Mouse (Mus musculus): ENCODE data around the gene Tmem221.

Tmem221 gene

DNA sequence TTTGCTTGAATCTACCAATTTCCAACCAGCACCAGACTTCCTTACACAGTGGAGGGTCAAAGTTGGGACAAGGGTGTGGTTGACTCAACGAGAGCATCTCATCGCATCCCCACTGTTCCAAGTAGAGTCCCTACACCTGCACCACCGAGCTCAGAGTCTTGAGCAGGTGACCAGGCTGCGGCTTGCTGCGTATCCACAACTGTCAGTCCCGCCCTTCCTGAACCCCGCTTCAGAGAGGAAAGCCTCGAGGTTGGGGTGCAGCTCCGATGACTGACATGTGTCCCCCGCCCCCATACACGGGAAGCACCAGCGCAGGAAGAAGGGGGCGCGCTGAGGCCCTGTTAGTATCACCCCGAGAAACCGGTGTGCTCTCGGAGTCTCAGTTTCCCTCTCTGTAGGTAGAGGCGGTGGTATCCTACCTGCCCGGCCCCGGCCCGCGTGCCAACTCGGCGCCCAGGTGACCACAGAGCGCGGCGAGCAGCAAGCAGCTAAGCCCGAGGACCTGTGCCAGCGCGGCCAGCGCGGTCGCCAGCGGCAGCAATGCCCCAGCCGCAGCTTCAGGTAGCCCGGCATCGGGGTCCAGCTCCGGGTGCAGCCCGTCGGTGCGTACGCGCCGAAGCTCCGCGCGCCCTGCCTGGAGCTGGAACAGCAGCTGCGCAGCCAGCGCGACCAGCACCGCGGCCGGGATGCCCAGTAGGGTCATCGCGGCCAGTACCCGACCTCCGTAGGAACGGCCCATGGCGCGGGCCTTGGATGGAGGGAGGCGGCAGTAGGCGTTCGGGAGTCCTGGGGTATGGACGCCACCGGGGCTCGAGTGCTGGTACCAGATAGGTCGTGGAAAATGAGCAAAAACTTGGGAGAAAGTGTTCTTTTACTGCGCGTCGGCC, at the start of gene Tmem221:
Gene Tmem221, minus strand, starts transcription at position 801 of the 887 bp plus-strand sequence.
- in situ Hi-C loops (cut with MboI; ENCODE audit: low pct_unique_long_range_greater_than_20kb in 1 of 2, low sequenced_read_pairs in 2 of 2, unreplicated experiment in 1 of 2) = no loop called here

DNA sequence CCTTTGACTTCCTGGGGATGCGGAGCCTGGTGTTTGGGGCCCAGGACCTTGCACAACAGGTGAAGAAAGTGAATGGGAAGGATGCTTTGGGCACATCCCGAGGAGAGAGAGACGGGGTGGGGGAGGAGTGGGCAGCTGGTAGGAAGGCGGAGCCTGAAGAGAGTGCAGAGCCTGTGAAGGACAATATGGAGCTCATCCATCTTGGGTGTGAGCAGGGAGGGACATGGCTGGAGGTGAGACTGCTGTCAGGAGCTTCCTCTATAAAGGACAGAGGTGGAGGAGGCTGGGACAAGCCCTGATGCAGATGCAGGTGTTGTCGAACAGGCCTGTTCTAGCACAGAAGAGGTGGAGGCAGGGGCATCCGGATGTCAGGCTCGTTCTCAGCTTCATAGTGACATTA, 45.4 kb upstream of the Tmem221 start:
- in situ Hi-C loops (cut with MboI; ENCODE audit: low pct_unique_long_range_greater_than_20kb in 1 of 2, low sequenced_read_pairs in 2 of 2, unreplicated experiment in 1 of 2) = loop anchor here in 1 of 2 experiments (5.0 kb wide), 1 partner anchor 42 kb away; no protein-coding TSS in a partner anchor

- in situ Hi-C loops (cut with MboI; ENCODE audit: low pct_unique_long_range_greater_than_20kb in 1 of 2, low sequenced_read_pairs in 2 of 2, unreplicated experiment in 1 of 2) = loop anchor here in 1 of 2 experiments (5.0 kb wide), 1 partner anchor 40 kb away; no protein-coding TSS in a partner anchor
Observed at GRCm38 (mm10) chr8:71602666-71603334, 44.1 kb upstream of the Tmem221 start.

DNA sequence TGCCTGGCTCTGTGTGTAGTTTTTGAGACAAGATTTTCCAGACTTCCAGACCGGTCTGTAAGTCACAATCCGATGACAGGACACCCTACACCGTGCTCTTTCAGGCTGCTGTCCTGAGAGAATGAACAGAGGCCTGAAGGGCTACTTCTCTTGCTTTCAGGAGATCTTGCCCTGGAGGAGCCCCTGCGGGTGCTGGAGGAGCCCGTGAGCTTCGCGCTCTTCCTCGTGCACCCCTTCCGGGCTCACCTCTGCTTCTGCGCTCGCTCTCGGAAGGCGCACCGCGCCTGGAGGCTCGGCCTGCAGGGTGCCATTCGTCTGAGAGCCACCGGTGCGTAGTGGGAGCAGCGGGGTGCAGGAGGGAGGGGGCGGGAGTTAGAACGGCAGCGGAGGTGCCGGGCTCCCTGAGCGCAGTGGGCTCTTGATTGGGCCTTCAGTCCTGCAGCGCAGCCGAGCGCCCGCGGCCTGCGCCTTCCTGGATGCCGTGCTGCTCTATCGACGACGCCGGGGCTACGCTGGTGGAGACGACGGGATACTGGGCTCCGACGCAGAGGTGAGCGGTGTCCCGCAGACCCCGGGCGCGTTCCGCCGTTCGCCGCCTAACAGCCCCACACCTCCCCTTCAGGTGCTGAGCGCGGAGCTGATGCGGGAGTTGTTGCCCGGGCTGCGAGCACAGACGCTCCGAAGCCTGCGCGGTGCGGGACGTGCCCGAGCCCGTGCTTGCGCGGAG, 43.4 kb upstream of the Tmem221 start:
- in situ Hi-C loops (cut with MboI; ENCODE audit: low pct_unique_long_range_greater_than_20kb in 1 of 2, low sequenced_read_pairs in 2 of 2, unreplicated experiment in 1 of 2) = loop anchor here in 1 of 2 experiments (5.0 kb wide), 1 partner anchor 40 kb away; no protein-coding TSS in a partner anchor

- in situ Hi-C loops (cut with MboI; ENCODE audit: low pct_unique_long_range_greater_than_20kb in 1 of 2, low sequenced_read_pairs in 2 of 2, unreplicated experiment in 1 of 2) = no loop called here
Observed at GRCm38 (mm10) chr8:71598841-71599240, 40.2 kb upstream of the Tmem221 start.

DNA sequence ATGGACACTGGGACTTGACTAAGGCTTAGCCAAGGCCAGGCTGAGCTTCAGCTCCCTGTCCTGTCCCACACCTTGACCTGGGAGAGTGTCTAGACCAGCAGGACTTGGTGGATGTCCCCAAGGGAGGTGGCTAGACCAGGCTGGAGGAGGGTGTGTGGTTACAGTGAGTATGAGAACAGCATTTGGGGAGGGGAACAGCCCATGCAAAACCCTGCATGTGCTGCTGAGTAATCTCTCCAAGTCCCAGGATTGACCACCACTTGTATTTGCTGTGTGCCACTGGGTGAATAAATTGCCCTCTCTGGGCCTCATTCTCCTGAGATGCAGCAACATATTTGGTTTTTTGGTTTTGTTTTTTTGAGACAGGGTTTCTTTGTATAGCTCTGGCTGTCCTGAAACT, 39.7 kb upstream of the Tmem221 start:
- in situ Hi-C loops (cut with MboI; ENCODE audit: low pct_unique_long_range_greater_than_20kb in 1 of 2, low sequenced_read_pairs in 2 of 2, unreplicated experiment in 1 of 2) = no loop called here

DNA sequence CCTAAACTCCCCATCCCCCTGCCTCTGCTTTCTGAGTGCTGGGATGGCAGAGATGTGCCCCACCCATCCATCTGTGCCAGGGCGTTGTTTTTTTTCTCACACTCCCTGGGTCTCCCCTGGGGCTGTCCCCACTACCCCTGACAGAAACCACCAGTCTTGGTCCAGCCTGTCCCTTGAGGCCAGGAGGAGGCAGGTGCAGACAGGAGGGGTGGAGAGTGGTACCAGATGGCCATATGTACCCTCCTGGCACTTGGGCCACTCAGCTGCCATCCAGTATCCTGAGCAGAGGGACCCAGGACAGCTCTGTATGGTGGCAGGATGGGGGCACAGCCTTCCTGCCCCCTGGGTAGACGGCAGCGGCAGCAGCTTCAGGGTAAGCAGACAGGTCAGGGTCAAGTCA, 38.8 kb upstream of the Tmem221 start, which contains the start of gene Fam129c:
Gene Fam129c, plus strand, starts transcription at position 198 of the 400 bp plus-strand sequence.
- in situ Hi-C loops (cut with MboI; ENCODE audit: low pct_unique_long_range_greater_than_20kb in 1 of 2, low sequenced_read_pairs in 2 of 2, unreplicated experiment in 1 of 2) = no loop called here

GRCm38 (mm10) chr8:71596798-71597197, 38.1 kb upstream of the Tmem221 start:
- in situ Hi-C loops (cut with MboI; ENCODE audit: low pct_unique_long_range_greater_than_20kb in 1 of 2, low sequenced_read_pairs in 2 of 2, unreplicated experiment in 1 of 2) = no loop called here

- in situ Hi-C loops (cut with MboI; ENCODE audit: low pct_unique_long_range_greater_than_20kb in 1 of 2, low sequenced_read_pairs in 2 of 2, unreplicated experiment in 1 of 2) = no loop called here
Observed at GRCm38 (mm10) chr8:71596384-71596783, 37.7 kb upstream of the Tmem221 start.

DNA sequence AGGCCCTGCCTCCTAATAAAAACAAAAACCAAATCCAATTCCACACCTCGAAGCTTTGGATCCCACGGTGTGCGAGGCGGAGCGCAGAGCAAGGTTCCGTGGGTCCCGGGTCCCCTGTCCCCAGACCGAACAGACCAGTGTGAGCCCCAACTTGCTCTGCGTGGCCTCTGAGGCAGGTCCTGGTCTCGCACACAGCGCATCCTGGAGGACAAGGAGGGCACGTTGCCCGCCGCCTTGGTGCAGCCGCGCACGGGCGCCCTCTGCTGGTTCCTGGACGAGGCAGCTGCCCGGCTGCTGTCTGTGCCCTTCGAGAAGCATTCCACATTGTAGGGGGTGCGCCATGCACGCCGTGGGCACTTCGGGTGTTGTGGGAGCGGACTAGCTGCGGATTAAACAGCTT, 37.2 kb upstream of the Tmem221 start:
- in situ Hi-C loops (cut with MboI; ENCODE audit: low pct_unique_long_range_greater_than_20kb in 1 of 2, low sequenced_read_pairs in 2 of 2, unreplicated experiment in 1 of 2) = no loop called here

DNA sequence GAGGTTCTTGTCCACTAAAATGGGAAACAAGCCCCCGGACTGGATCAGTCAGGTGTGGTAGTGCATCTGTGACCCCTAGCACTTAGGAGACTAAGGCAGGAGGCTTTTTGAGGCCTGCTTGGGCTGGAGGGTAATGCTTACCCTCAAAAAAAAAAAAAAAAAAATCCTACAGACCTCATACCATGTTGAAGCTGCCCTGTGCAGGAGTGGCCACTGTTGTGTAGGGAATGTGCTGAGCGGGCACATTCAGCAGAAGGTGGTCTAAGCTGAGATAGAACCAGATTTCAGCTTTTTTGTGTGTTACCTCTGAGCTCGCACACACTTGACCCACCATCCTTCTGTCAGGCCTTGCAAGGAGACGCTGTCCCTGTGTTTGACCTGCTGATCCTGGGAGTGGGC, 35.7 kb upstream of the Tmem221 start:
- in situ Hi-C loops (cut with MboI; ENCODE audit: low pct_unique_long_range_greater_than_20kb in 1 of 2, low sequenced_read_pairs in 2 of 2, unreplicated experiment in 1 of 2) = no loop called here

DNA sequence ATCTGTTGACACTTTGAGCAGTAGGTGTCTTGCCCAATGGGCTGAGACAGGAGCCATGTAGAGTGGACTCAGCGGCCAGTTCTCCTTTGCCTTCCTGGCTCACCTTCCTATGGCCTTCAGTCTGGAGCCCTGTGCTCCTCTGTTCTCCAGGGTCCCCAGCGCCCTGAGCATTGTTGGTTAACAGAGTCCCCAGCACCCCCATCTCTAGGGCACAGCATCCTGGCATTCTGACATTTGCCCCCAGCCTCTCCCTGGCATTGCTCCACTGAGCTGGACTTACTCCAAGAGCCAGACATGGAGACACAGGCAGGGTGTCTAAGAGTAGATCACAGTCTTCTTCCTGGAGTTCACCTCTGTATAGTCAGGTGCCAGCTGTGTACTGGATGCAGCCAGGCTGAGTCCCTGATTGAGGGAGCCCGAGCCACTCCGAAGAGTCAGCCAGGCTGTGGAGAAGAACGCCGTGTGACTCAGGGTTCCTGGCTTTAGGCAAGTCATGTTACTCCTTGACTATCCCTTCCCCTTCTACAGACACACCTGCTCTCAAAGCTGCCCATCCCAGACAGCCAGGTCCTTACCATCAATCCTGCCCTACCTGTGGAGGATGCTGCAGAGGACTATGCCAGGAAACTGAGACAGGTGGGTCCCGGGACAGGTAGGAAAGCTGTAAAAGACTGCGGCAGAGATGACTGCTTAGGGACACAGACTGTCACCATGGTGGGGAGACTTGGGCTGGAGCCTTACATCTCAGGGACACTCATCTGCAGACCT, 35.1 kb upstream of the Tmem221 start:
- in situ Hi-C loops (cut with MboI; ENCODE audit: low pct_unique_long_range_greater_than_20kb in 1 of 2, low sequenced_read_pairs in 2 of 2, unreplicated experiment in 1 of 2) = no loop called here

- in situ Hi-C loops (cut with MboI; ENCODE audit: low pct_unique_long_range_greater_than_20kb in 1 of 2, low sequenced_read_pairs in 2 of 2, unreplicated experiment in 1 of 2) = no loop called here
Observed at GRCm38 (mm10) chr8:71592374-71593170, 33.9 kb upstream of the Tmem221 start.

DNA sequence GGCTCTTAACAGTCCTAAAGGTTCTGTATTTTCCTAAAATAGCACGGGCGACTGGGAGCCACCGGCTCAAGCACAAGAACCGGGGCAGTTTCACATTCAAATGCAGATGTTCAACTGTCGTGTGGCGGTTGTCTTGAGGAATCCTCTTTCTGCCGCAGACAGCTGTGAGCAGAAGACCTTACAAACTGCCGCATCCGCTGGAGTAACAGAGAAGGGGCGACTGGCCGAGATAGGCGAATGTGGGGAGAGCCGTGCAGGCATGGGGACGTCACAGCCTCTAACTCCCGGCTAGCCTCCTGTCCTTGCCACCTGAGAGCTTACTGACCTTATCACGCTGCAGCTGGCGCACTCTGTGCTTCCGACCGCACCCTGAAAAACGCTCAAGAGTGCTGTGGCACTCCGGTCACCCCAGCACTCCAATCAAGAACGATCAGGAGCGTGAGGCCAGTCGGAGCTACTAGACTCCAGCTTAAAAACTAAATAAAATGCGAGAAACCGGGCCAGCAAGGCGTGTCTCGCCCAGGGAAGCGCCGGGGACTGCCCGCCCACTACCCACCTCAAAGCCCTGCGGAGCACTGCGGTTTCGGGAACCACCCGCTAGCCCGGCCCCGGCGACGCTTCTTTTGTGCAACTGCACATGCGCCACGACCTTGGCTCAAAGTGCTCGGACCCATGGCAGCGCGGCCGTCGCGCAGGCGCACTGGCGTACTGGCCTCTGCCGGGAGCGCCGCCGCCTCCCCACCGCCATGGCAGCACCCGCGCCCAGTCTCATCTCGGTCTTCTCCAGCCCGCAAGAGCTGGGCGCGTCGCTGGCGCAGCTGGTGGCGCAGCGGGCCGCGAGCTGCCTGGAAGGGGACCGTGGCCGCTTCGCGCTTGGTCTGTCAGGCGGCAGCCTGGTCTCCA, 33.1 kb upstream of the Tmem221 start, which contains the start of gene Pgls:
Gene Pgls, plus strand, starts transcription at position 706 of the 903 bp plus-strand sequence.
- in situ Hi-C loops (cut with MboI; ENCODE audit: low pct_unique_long_range_greater_than_20kb in 1 of 2, low sequenced_read_pairs in 2 of 2, unreplicated experiment in 1 of 2) = no loop called here

DNA sequence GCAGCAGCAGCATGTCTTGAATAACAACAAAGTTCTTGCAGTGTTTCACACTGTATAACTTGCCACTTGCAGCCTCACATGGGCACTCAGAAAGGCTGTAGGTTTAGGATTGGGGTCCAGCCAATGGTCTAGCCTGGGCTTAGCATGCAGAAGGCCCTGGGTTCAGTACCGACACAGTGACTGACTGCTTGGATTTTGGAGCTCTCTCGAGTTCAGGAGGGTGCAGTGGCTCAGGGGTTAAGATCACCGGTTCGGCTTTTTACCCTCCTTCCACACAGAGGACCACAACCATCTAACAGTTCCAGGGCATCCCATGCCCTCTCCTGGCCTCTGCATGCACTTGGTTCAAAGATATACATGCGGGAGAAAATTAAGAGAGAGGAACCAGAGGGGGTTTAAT, 32.3 kb upstream of the Tmem221 start:
- in situ Hi-C loops (cut with MboI; ENCODE audit: low pct_unique_long_range_greater_than_20kb in 1 of 2, low sequenced_read_pairs in 2 of 2, unreplicated experiment in 1 of 2) = no loop called here

- in situ Hi-C loops (cut with MboI; ENCODE audit: low pct_unique_long_range_greater_than_20kb in 1 of 2, low sequenced_read_pairs in 2 of 2, unreplicated experiment in 1 of 2) = no loop called here
Observed at GRCm38 (mm10) chr8:71588762-71589161, 30.1 kb upstream of the Tmem221 start.
